Mouse (Mus musculus) myocyte (in vitro differentiated cells): ENCODE results near the gene Tfdp1. TPM values are rescaled to one million over a fixed set of nuclear protein-coding genes. Genes with fewer than 3 reads are reported as not detected.

Source experiments
- H3K27me3 ChIP-seq: one replicate; pipeline ENCODE4 v1.6.1; 2011; ENCODE audit not compliant: control insufficient read depth, insufficient read depth, insufficient read length
- H3K36me3 ChIP-seq: one replicate; pipeline ENCODE4 v1.6.1; 2011; ENCODE audit not compliant: control insufficient read depth, insufficient read depth
- H3K4me2 ChIP-seq: one replicate; pipeline ENCODE4 v1.6.1; 2011; ENCODE audit warnings: low read depth, control low read depth
- H3K4me3 ChIP-seq: one replicate; pipeline ENCODE4 v1.5.1; 2011; ENCODE audit warnings: mild to moderate bottlenecking, control low read depth, moderate library complexity
- H3K79me2 ChIP-seq: one replicate; pipeline ENCODE4 v1.6.1; 2011; ENCODE audit not compliant: control insufficient read depth, insufficient read depth
- H3ac ChIP-seq: one replicate; pipeline ENCODE4 v1.6.1; 2011; ENCODE audit not compliant: control insufficient read depth, insufficient read length
- CEBPB ChIP-seq: IDR thresholded peaks from 2 replicates; pipeline ENCODE4 v1.6.1; 2011; ENCODE audit warnings: mild to moderate bottlenecking, moderate library complexity; ENCODE audit not compliant: poor library complexity, insufficient read depth, severe bottlenecking
- E2F4 ChIP-seq: IDR thresholded peaks from one replicate; pipeline ENCODE4 v1.6.1; 2011; ENCODE audit warnings: mild to moderate bottlenecking, control low read depth, moderate library complexity; ENCODE audit not compliant: insufficient read depth
- MAX ChIP-seq: IDR thresholded peaks from one replicate; pipeline ENCODE4 v1.6.1; 2011; ENCODE audit warnings: low read depth, mild to moderate bottlenecking, control low read depth
- MYOD1 ChIP-seq, 3 experiments: IDR thresholded peaks; one replicate each; pipeline ENCODE4 v1.6.1; 2011; ENCODE audit warnings: control low read depth in 2 of 3, low read depth in 2 of 3, mild to moderate bottlenecking in 2 of 3, moderate library complexity in 1 of 3; ENCODE audit not compliant: insufficient read length in 2 of 3, control insufficient read depth in 1 of 3
- MYOG ChIP-seq, 3 experiments: IDR thresholded peaks; one replicate each; pipeline ENCODE4 v1.6.1; 2011; ENCODE audit warnings: control low read depth in 2 of 3, low read depth in 2 of 3, mild to moderate bottlenecking in 2 of 3; ENCODE audit not compliant: insufficient read length in 2 of 3, control insufficient read depth in 1 of 3, insufficient read depth in 1 of 3
- POLR2A ChIP-seq: IDR thresholded peaks from one replicate; pipeline ENCODE4 v1.6.1; 2011; ENCODE audit warnings: low read depth, mild to moderate bottlenecking, control low read depth, moderate library complexity; ENCODE audit not compliant: insufficient read length
- POLR2AphosphoS2 ChIP-seq: IDR thresholded peaks from one replicate; pipeline ENCODE4 v1.6.1; 2011; ENCODE audit warnings: low read depth, control low read depth; ENCODE audit not compliant: insufficient read length
- REST ChIP-seq: IDR thresholded peaks from one replicate; pipeline ENCODE4 v1.6.1; 2011; ENCODE audit warnings: mild to moderate bottlenecking, control low read depth, moderate library complexity; ENCODE audit not compliant: insufficient read depth, insufficient read length
- SRF ChIP-seq: IDR thresholded peaks from one replicate; pipeline ENCODE4 v1.6.1; 2011; ENCODE audit warnings: low read depth; ENCODE audit not compliant: control insufficient read depth, insufficient read length
- TCF12 ChIP-seq: IDR thresholded peaks from one replicate; pipeline ENCODE4 v1.6.1; 2011; ENCODE audit warnings: mild to moderate bottlenecking, control low read depth; ENCODE audit not compliant: poor library complexity, insufficient read depth, severe bottlenecking
- TCF3 ChIP-seq: IDR thresholded peaks from one replicate; pipeline ENCODE4 v1.6.1; 2011; ENCODE audit warnings: low read depth, control low read depth; ENCODE audit not compliant: insufficient read length
- USF1 ChIP-seq: IDR thresholded peaks from one replicate; pipeline ENCODE4 v1.6.1; 2011; ENCODE audit warnings: low read depth, mild to moderate bottlenecking, control low read depth, moderate library complexity
- polyA plus RNA-seq: library from polyadenylated mRNA; unstranded; fragments of >200 nt; fragmentation: generic; extraction: Trizol; gene quantifications from one replicate; pipeline ENCODE4 v1.2.1, GENCODE M21; 2012; ENCODE audit warnings: missing spikeins

The Tfdp1 gene
- polyA plus RNA-seq, 1 experiment = 40.8 TPM

GRCm38 (mm10) chr8:13338901-13339645 is 522 bp downstream of the Tfdp1 start:
- H3K27me3 ChIP-seq = no peaks in the 10 kb centered on the region
- H3K4me2 ChIP-seq = peak overlapping the region; percentile 72
- H3ac ChIP-seq = peak overlapping the region; percentile 81
- H3K4me3 ChIP-seq = peak overlapping the region; percentile 32
- peaks cover 12% of the 10 kb centered on the region for H3K36me3 ChIP-seq
- H3K79me2 ChIP-seq = peaks cover 39% of the 10 kb centered on the region
- TF ChIP-seq CEBPB = 0 out of 2 replicates have a peak, but pooled peaks have one; percentile 13
- no peak for TF ChIP-seq MYOD1 (IDR thresholded peaks at IDR 0.05; ENCODE audit: control insufficient read depth in 1 of 3, insufficient read length in 2 of 3, low read depth in 2 of 3)

- peak overlapping the region; percentile 81 for H3ac ChIP-seq
- peaks cover 44% of the 10 kb centered on the region for H3K79me2 ChIP-seq
- TF ChIP-seq MYOG (IDR thresholded peaks at IDR 0.05; ENCODE audit: control insufficient read depth in 1 of 3, insufficient read depth in 1 of 3, insufficient read length in 2 of 3, low read depth in 2 of 3) (no peak), TCF12 (no peak), POLR2AphosphoS2 (no peak), REST (no peak), TCF3 (no peak), MAX (no peak), MYOD1 (IDR thresholded peaks at IDR 0.05; ENCODE audit: control insufficient read depth in 1 of 3, insufficient read length in 2 of 3, low read depth in 2 of 3) (no peak), POLR2A (no peak), CEBPB (no peak), USF1 (no peak), E2F4 (no peak), SRF (no peak)
- peak overlapping the region; percentile 72 for H3K4me2 ChIP-seq
- H3K27me3 ChIP-seq = no peaks in the 10 kb centered on the region
- peaks cover 12% of the 10 kb centered on the region for H3K36me3 ChIP-seq
- H3K4me3 ChIP-seq = peak overlapping the region; percentile 32
Observed at GRCm38 (mm10) chr8:13339646-13339990, 1.1 kb downstream of the Tfdp1 start.

- no peak overlapping the region for H3K4me2 ChIP-seq
- peaks cover 12% of the 10 kb centered on the region for H3K36me3 ChIP-seq
- no peak overlapping the region for H3ac ChIP-seq
- H3K4me3 ChIP-seq = no peak overlapping the region
- peaks cover 53% of the 10 kb centered on the region for H3K79me2 ChIP-seq
- TF ChIP-seq MAX = no peak
- TF ChIP-seq USF1 = no peak
- no peak for TF ChIP-seq REST
- no peak for TF ChIP-seq POLR2A
- no peak for TF ChIP-seq SRF
- no peak for TF ChIP-seq E2F4
- H3K27me3 ChIP-seq = no peaks in the 10 kb centered on the region
Observed at GRCm38 (mm10) chr8:13340650-13341049, 2.1 kb downstream of the Tfdp1 start.

- TF ChIP-seq REST = no peak
- no peak for TF ChIP-seq SRF
- TF ChIP-seq POLR2AphosphoS2 = no peak
- TF ChIP-seq MYOG (IDR thresholded peaks at IDR 0.05; ENCODE audit: control insufficient read depth in 1 of 3, insufficient read depth in 1 of 3, insufficient read length in 2 of 3, low read depth in 2 of 3) = no peak
- TF ChIP-seq TCF3 = no peak
- no peak for TF ChIP-seq USF1
- no peak for TF ChIP-seq POLR2A
- Histone ChIP-seq H3K36me3 (peaks cover 12% of the 10 kb centered on the region), H3K4me3 (no peak overlapping the region), H3K27me3 (no peaks in the 10 kb centered on the region), H3K79me2 (peaks cover 66% of the 10 kb centered on the region), H3ac (no peak overlapping the region), H3K4me2 (no peak overlapping the region)
Observed at GRCm38 (mm10) chr8:13342340-13342739, 3.8 kb downstream of the Tfdp1 start.

- H3K36me3 ChIP-seq = peaks cover 12% of the 10 kb centered on the region
- no peak overlapping the region for H3K4me3 ChIP-seq
- H3K4me2 ChIP-seq = no peak overlapping the region
- TF ChIP-seq SRF (no peak), USF1 (no peak), TCF12 (no peak), TCF3 (no peak)
- H3K79me2 ChIP-seq = peaks cover 74% of the 10 kb centered on the region
- H3ac ChIP-seq = no peak overlapping the region
- H3K27me3 ChIP-seq = no peaks in the 10 kb centered on the region
Observed at GRCm38 (mm10) chr8:13343134-13343533, 4.6 kb downstream of the Tfdp1 start.
